Mouse (Mus musculus) midbrain, embryonic 11.5 days (tissue): ENCODE measurements around the gene Bfsp2. TPM values are rescaled to one million over a fixed set of nuclear protein-coding genes. Genes with fewer than 3 reads are reported as not detected.

Experiments used
- ATAC-seq: fragments of 200-750 bp; cut with Nextera tagmentation; 2 replicates; pipeline ENCODE4 v1.8.0; 2017; ENCODE audit warnings: moderate TSS enrichment, moderate library complexity; ENCODE audit not compliant: low FRiP score
- DNase-seq: peaks from one replicate; pipeline ENCODE4 v3.0.0; 2015; ENCODE audit warnings: low spot score; ENCODE audit errors: missing footprints
- H3K27ac ChIP-seq: fragments of 300-500 bp; sonication (generic); 2 replicates; pipeline ENCODE4 v1.5.1; 2014; ENCODE audit warnings: low read depth, low read length
- H3K27me3 ChIP-seq: fragments of 300-500 bp; sonication (generic); 2 replicates; pipeline ENCODE4 v1.6.1; 2014; ENCODE audit warnings: mild to moderate bottlenecking, low read length, moderate library complexity, mixed read lengths; ENCODE audit not compliant: control insufficient read depth, insufficient read depth
- H3K36me3 ChIP-seq: fragments of 300-500 bp; sonication (generic); 2 replicates; pipeline ENCODE4 v1.6.1; 2014; ENCODE audit warnings: mild to moderate bottlenecking, low read length, moderate library complexity, mixed read lengths; ENCODE audit not compliant: control insufficient read depth, insufficient read depth
- H3K4me1 ChIP-seq: fragments of 300-500 bp; sonication (generic); 2 replicates; pipeline ENCODE4 v1.6.1; 2014; ENCODE audit warnings: low read length; ENCODE audit not compliant: control insufficient read depth, insufficient read depth
- H3K4me2 ChIP-seq: fragments of 300-500 bp; sonication (generic); 2 replicates; pipeline ENCODE4 v1.6.1; 2014; ENCODE audit warnings: mild to moderate bottlenecking, moderate library complexity
- H3K4me3 ChIP-seq: fragments of 300-500 bp; sonication (generic); 2 replicates; pipeline ENCODE4 v1.5.1; 2014; ENCODE audit warnings: low read depth, low read length
- H3K9ac ChIP-seq: fragments of 300-500 bp; sonication (generic); 2 replicates; pipeline ENCODE4 v1.6.1; 2014; ENCODE audit warnings: low read length
- H3K9me3 ChIP-seq: fragments of 300-500 bp; sonication (generic); 2 replicates; pipeline ENCODE4 v1.6.1; 2016; ENCODE audit warnings: low read length; ENCODE audit not compliant: control insufficient read depth
- WGBS: fragments of 180-500 bp; shearing (Covaris S2); extraction: QIAGEN DNeasy Blood & Tissue Kit; methylation state at CpG from one replicate; pipeline ENCODE4 v1.1.7; 2014; 5-methylcytosine and 5-hydroxymethylcytosine counted together
- polyA plus RNA-seq: library from polyadenylated mRNA; unstranded; fragments of >200 nt; fragmentation: Nextera tagmentation; extraction: Ambion mirVana; gene quantifications from 2 replicates; pipeline ENCODE4 v1.2.1, GENCODE M21; 2014

Gene Bfsp2
- polyA plus RNA-seq, 1 experiment from 2014 or later: 2.6 TPM

DNA sequence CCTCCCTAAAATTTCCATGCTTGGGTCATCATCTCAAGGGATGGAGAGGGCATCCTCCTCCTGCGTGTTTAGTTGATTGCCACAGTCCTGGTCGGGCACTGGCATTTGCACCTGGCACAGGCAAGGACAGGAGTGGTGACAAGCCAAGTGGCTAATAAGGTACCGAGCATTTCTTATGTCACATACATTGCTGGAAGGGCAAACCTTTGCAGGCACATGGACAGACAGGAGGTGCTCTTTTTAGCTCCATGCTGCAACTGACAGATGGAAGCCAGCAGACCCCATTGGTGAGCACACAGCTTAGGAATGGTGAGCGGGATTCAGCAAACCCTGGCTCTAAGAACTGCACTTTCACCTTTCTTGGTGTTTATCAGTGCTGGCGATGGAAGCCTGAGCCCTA lies 24.8 kb upstream of the Bfsp2 start:
- DNase-seq (no peak), ATAC-seq (peak; percentile 20; the same call in 1 of the 2 replicates)
- Histone ChIP-seq H3K27me3 (peaks cover 2% of the 10 kb centered on the region; the same call in 1 of the 2 replicates), H3K9me3 (no peaks in the 10 kb centered on the region), H3K27ac (no peak overlapping the region), H3K4me1 (peaks cover 25% of the 10 kb centered on the region), H3K9ac (no peak overlapping the region), H3K4me3 (no peak overlapping the region), H3K4me2 (no peak overlapping the region), H3K36me3 (no peaks in the 10 kb centered on the region)
- 82% methylated on average over 5 of the region's 5 CpGs for WGBS

DNA sequence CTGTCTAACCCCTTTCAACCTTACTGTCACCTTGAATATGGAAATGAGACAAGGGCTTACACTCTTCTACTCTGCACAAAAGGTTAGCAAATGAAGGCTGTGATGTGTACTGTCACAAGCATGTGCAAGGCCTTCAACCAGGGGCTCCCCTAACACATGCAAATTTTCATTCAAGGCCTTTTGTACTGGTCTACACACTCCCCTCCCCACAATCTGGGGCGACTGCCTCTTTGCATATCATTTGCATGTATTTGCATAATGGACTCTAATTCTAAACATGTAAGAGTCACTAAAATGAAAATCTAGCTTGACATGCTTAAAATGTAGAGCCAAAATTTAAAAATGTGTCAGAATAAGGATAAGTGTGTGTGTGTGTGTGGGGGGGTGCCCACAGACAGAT lies 24.4 kb upstream of the Bfsp2 start:
- Histone ChIP-seq H3K27me3 (peaks cover 2% of the 10 kb centered on the region; the same call in 1 of the 2 replicates), H3K4me2 (no peak overlapping the region), H3K9ac (no peak overlapping the region), H3K4me3 (no peak overlapping the region), H3K27ac (no peak overlapping the region), H3K36me3 (no peaks in the 10 kb centered on the region), H3K9me3 (no peaks in the 10 kb centered on the region), H3K4me1 (peaks cover 25% of the 10 kb centered on the region)
- DNase-seq (no peak), ATAC-seq (peak; percentile 87)
- WGBS: 43% methylated on average over 1 of the region's 1 CpGs

DNA sequence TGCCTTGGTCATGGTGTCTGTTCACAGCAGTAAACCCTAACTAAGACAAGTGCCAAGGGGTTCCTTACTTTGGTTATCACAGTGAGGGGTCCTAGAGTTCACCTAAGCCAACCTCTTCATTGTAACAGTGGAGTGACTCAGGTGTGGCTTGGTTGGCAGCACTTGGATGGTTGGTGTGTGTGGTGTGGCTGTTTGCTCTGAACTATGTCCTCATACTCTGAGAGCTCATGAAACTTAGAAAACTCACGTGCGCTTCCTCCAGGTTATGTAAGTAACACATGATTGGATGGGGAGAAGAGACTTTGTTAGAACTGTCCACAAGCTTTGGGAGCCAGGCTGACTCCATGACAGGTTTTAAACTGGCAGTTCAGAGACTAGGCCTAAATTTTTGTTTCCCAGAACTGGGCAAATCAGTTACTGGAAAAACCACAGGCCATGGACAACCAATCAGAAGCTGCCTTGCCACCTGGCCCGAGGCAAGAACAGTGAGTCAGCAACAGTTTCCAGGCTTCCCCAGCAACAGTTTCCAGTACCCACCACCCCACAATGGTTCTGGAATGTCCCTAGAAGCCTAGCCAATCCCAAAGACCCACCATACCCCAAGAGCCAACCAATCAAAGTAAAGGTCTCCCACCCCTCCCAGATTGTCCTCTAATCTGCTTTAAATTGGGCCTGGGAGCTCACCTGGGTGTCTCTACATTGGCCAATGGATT lies 23.5 kb upstream of the Bfsp2 start:
- H3K4me3 ChIP-seq: no peak overlapping the region
- H3K27me3 ChIP-seq: peaks cover 2% of the 10 kb centered on the region; the same call in 1 of the 2 replicates
- no peak overlapping the region for H3K9ac ChIP-seq
- no peak overlapping the region for H3K4me2 ChIP-seq
- WGBS: 98% methylated on average over 3 of the region's 3 CpGs
- ATAC-seq (no peak), DNase-seq (no peak)
- no peaks in the 10 kb centered on the region for H3K36me3 ChIP-seq
- H3K9me3 ChIP-seq: no peaks in the 10 kb centered on the region
- no peak overlapping the region for H3K27ac ChIP-seq
- H3K4me1 ChIP-seq: peaks cover 25% of the 10 kb centered on the region

DNA sequence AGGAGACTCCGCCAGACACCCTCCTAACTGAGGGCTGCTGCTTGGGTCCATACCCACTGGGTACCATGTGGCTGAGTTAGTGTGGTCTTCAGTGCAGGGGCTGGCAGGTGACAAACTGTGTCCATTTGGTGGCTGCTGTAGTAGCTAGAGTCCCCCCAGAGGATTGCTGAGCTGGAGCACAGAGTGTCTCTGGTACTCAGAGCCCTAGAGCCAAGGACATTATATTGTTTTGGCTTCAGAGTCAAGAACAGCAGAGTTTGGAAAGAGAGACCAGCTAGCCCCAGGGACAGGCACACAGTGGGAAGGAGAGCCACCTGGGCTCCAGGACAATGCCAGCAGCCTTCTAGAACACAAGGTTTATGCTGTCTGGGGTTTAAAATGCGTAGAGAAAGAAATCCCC lies 22.4 kb upstream of the Bfsp2 start:
- Histone ChIP-seq H3K4me1 (peaks cover 25% of the 10 kb centered on the region), H3K27me3 (peaks cover 2% of the 10 kb centered on the region; the same call in 1 of the 2 replicates), H3K9ac (no peak overlapping the region), H3K36me3 (no peaks in the 10 kb centered on the region), H3K4me3 (no peak overlapping the region), H3K9me3 (no peaks in the 10 kb centered on the region), H3K4me2 (no peak overlapping the region), H3K27ac (no peak overlapping the region)
- ATAC-seq: no peak
- 67% methylated on average over 2 of the region's 2 CpGs for WGBS
- DNase-seq: no peak

DNA sequence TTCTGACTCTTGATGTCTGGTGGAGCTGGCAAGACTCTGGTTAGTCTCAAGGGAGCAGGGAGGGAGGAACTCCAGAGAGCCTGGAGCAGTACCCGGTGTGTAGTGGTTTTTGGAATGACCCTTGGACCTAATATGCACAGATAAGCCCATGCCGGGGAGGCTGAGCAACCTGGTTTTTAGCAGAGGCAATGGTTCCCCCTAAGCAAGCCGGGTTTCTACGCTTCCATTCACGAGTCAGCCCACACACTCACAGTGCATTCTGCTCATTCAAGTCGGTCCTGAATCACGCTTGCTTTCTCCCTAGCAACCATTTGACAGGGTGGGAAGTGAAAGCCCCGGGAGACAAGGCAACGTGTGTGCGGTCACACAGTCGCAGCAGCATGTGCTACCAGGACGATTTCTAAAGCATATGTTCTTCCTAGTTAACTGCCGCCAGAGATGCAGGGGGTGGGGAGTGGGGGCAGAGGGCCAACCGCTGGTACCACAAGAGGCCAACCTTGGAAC lies 21.7 kb upstream of the Bfsp2 start:
- Histone ChIP-seq H3K9ac (no peak overlapping the region), H3K27me3 (peaks cover 2% of the 10 kb centered on the region; the same call in 1 of the 2 replicates), H3K27ac (no peak overlapping the region), H3K4me3 (no peak overlapping the region), H3K36me3 (no peaks in the 10 kb centered on the region), H3K4me2 (peak overlapping the region; percentile 7; the same call in 1 of the 2 replicates), H3K9me3 (no peaks in the 10 kb centered on the region), H3K4me1 (peaks cover 25% of the 10 kb centered on the region)
- DNase-seq: peak; percentile 92
- ATAC-seq: peak; percentile 74
- WGBS: 9% methylated on average over 14 of the region's 14 CpGs

DNA sequence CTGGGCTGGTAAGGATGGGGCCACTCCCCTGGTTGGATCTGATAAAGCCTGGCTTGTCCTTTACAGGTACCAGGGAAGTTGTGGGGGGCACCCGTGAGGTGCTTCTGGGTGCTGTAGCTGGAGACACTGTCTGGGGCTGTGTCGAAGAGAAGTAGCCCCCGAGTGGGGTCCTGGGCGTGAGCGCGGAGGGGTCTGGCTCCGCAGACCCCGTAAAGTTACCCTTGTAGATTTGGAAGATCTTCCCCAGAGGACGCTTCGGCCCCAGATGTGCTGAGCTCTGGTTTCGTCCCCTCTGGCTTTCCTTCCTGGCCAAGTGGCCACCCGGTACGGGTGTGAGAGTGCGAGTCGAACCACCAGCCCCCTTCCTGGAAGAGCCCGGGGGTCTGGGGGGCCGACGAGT lies 19.1 kb upstream of the Bfsp2 start:
- Histone ChIP-seq H3K9me3 (no peaks in the 10 kb centered on the region), H3K36me3 (no peaks in the 10 kb centered on the region), H3K4me1 (peaks cover 19% of the 10 kb centered on the region), H3K4me3 (no peak overlapping the region), H3K27ac (no peak overlapping the region), H3K4me2 (no peak overlapping the region), H3K27me3 (peaks cover 2% of the 10 kb centered on the region; the same call in 1 of the 2 replicates), H3K9ac (no peak overlapping the region)
- DNase-seq (no peak), ATAC-seq (no peak)
- WGBS: 90% methylated on average over 18 of the region's 18 CpGs

DNA sequence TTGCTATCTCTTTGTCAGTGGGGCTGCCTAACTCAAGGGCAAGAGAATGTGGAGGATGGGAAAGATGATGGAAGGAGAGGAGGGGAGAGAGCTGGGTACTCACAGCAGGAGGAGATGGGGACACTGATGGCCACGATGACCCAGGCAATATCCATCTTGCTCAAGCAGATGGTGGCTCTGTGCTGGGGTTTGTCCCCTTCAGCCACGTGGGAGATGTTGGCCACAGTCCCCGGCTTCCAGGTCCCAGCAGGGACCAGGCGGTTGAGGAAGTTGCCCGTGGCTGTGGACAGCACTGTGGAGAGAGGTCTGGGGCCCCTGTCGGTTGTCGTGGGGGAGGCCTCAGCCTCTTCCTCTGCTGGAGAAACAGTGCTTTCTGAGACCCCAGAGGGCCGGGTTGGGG lies 18.5 kb upstream of the Bfsp2 start:
- H3K27ac ChIP-seq: no peak overlapping the region
- peaks cover 2% of the 10 kb centered on the region; the same call in 1 of the 2 replicates for H3K27me3 ChIP-seq
- no peak overlapping the region for H3K4me2 ChIP-seq
- H3K9me3 ChIP-seq: no peaks in the 10 kb centered on the region
- no peak for ATAC-seq
- H3K4me1 ChIP-seq: peaks cover 19% of the 10 kb centered on the region
- DNase-seq: no peak
- H3K36me3 ChIP-seq: no peaks in the 10 kb centered on the region
- no peak overlapping the region for H3K9ac ChIP-seq
- no peak overlapping the region for H3K4me3 ChIP-seq
- 82% methylated on average over 8 of the region's 8 CpGs for WGBS

DNA sequence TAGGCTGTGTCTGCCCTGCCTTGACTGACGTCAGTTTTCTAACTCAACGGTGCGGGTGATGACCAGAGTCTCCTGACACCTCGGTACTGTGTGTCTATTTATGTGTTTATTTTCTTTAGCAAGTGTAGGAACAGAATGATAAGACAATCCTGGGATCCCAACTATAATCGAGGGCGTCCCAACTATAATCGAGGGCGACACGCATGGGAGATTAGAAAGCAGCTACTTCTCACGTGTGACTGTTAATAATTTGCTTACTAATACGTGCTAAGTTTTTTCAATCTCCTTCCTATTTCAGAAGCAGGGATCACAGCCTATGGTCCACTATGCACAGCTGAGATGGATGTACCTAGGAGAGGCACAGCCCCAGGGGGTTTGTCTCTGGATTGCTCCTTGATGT lies 15.2 kb upstream of the Bfsp2 start:
- H3K4me3 ChIP-seq: no peak overlapping the region
- no peaks in the 10 kb centered on the region for H3K4me1 ChIP-seq
- H3K36me3 ChIP-seq: no peaks in the 10 kb centered on the region
- H3K27me3 ChIP-seq: no peaks in the 10 kb centered on the region; the same call in 1 of the 2 replicates
- DNase-seq (no peak), ATAC-seq (no peak)
- H3K9me3 ChIP-seq: no peaks in the 10 kb centered on the region
- no peak overlapping the region for H3K27ac ChIP-seq
- H3K4me2 ChIP-seq: no peak overlapping the region
- 89% methylated on average over 11 of the region's 11 CpGs for WGBS
- no peak overlapping the region for H3K9ac ChIP-seq

DNA sequence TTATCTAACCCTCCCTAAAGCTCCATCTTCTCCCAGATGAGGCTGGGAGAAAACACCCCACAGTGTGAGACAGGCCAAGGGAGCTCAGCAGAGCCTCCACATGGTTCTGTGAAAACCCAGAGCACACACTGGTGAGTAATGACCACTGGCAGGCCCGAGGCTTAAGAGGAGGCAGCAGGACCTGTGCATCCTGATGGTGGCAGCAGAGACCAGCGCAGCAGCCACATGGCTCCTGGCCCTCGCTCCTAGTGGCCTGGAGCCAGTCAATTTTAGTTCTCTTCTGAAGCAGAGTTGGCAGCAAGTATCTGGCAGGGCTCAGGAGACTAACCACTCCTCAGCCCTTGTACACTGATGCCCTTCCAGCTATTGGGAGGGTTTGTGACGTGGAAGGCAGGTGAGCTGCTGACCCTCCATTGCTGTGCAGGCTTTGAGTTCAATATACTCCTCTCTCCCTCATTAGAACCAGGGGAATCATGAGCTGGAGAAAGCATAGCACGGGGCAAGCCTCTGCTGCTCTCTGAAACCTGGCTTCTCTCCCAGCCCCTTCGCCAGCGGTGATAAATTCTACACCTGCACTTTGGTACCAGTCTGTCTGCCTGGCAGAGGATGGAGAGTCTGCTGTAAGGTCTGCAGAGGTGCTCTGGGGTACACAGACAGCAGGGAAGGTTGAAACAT lies 14.3 kb upstream of the Bfsp2 start:
- ATAC-seq: peak; percentile 78
- H3K4me1 ChIP-seq: no peaks in the 10 kb centered on the region
- H3K36me3 ChIP-seq: no peaks in the 10 kb centered on the region
- H3K27ac ChIP-seq: no peak overlapping the region
- no peaks in the 10 kb centered on the region; the same call in 1 of the 2 replicates for H3K27me3 ChIP-seq
- WGBS: 38% methylated on average over 7 of the region's 7 CpGs
- DNase-seq: peak; percentile 91
- no peak overlapping the region for H3K4me2 ChIP-seq
- H3K4me3 ChIP-seq: no peak overlapping the region
- H3K9me3 ChIP-seq: no peaks in the 10 kb centered on the region
- no peak overlapping the region for H3K9ac ChIP-seq
